Mouse (Mus musculus): Measurements from ENCODE around the gene Fhad1. TPM values are rescaled to one million over a fixed set of nuclear protein-coding genes. Genes with fewer than 3 reads are reported as not detected.

The Fhad1 gene
- polyA plus RNA-seq, 1 experiment: 1.9 TPM

DNA sequence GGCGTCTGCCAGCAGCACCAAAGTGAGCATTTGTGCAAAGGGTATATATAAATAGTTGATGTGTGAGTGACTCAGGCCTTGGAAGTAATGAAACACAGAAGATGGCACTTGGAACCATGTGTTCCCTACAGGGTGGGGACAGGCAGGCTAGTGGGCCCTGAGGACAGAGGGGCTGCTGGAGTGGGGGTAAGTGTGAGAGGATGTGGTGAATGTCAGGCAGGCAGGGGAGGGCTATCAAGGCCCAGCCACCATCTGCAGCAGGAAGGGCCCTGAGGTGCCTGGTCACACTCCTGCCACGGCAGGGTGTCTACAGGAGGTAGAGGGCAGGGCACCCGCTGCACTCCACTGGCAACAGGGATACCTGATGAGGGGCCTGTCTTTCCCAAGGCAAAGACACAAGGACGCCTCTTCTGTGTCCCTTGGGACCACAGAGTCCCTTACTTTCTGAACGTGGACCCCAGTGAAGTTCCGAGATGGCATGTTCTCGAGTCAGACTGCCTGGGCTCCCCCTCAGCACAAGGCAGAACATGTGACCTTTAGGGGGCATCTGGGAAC, 151.1 kb downstream of the Fhad1 start:
- DNase-seq (ENCODE audit: low read depth): no peak

DNA sequence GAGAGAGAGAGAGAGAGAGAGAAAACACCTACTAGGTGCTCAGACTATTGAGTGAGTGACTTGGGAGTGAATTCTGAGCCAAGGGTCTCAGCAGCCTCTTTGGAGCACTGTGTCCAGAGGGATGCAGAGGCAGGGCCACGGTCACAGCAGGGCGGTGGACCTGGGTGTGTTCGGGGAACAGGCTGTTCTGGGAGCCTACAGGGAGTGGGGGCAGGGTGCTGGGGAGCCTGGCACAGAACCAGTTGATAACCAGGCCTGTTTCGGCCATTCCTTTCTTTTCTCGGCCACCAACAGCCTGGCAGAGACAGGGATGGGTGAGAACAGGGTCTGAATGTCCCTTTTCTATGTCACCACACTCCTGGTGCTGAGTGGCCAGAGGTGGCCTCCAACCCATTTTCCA, 152.0 kb downstream of the Fhad1 start:
- DNase-seq (ENCODE audit: low read depth): no peak

DNA sequence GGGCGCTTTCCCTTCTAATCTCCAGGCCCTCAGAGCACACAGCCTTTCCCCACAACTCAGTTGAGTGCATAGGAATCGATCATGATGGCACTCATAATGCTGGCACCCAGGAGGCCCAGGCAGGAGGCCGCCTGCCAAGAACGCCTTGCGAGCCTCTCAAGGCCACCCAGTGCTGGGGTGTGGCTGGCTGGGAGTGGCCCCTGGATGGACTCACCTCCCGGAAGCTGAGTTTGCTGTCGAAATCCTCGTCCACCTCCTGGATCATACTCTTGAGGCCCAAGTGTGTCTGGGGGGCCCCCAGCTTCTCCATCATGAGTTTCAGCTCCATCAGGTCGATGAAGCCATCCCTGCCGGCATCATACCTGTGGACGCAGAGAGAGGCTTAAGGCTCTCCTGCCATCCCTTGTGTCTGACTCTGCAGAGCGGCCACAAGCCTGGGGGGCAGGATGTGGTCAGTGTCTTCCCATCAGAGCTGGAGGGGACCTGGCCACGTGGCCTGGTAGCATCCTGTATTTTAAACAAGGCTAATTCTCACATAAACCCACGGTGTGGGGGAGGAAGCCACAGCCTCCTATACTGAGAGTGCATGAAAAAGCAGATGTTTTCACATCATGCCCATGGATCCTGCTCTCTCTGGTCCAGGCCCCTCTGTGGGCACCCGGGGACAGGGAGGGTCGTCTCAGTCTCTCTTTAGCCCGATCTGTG, 153.1 kb downstream of the Fhad1 start:
- no peak for DNase-seq (ENCODE audit: low read depth)

DNA sequence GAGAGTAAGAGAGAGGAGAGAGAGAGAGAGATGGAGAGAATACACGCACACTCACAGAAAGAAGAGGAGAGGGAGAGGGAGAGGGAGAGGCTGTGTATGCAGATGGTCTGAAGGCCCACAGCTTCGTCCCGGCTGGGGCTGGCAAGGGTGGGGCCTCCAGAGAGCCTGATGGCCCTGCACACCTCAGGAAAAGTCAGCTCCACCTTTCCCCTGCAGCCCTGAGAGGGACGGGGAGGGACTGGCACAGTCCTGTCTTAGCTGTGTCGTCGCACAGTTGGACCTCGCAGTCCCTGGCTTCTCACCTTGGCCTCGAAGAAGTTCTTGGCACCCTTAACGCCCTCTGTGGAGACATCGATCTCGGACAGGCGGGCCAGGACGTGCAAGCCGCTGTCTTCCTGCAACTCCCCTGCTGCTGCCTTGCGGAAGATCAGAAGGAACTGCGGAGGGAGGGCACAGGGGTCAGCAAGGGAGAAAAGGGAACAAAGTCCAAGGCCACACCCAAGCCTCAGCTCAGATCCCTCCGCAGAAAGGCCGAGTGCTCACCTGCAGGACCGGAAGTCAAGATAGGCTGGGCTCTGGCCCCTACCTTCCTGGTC, 154.5 kb downstream of the Fhad1 start:
- DNase-seq (ENCODE audit: low read depth): no peak

DNA sequence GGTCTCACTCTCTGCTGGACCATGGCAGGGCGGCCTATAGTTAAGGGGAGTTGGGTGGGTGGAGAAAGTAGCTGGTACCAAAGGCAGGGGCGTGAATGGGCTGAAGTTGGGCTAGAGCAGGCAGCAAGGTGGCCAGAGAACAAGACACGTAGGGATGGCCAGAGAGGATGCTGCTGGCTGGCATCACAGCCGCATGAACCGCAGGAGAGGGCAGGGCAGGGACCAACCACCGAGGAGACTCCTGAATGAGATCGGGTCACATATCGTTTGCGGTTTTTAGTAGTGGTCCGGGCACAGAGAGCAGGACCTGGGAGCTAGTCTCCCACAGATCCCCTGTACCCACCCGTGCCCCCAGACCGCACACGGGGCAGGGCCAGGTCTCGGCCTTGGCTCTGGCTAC, 155.5 kb downstream of the Fhad1 start:
- no peak for DNase-seq (ENCODE audit: low read depth)

DNA sequence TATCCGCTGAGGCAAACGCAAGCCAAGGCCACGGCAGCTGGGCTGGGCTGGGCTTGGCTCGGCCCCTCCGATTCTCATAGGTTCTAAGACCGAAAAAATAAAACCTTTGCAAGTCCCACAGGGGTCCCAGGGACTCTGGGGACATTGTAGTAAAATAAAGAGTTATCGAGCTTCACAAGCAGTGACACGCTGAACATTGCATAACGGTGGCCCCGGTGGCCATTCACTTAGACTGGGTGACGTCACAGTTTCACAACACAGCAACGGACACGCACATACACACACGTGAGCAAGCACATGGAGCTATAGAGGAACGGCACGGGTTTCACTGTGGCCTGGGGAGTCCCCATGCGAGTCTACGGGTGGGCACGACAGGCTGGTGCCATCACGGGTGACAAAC, 156.4 kb downstream of the Fhad1 start:
- no peak for DNase-seq (ENCODE audit: low read depth)

DNA sequence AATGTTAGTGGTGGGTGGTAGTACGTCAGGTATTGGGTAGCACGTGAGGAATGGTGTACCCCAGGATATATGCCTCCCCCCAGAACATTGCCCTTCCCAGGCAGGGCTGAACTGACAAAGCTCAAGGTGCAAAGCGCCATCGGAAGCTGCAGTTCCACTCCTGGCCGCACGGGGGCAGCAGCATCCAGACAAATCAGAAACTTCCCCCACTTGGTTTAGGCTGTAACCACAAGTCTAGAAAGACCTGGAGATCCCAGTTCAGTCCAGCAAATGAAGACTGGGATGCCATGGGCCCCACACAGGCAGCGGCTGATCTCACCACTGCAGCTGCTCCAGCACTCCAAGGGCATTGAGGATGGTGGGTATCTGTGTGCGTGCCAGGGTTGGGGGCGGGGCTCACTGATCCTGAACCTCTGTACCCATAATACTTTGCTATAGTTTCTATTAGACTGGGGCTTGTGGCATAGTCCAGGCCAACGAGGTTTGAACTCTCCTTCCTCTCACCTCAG, 157.4 kb downstream of the Fhad1 start:
- no peak for DNase-seq (ENCODE audit: low read depth)

DNA sequence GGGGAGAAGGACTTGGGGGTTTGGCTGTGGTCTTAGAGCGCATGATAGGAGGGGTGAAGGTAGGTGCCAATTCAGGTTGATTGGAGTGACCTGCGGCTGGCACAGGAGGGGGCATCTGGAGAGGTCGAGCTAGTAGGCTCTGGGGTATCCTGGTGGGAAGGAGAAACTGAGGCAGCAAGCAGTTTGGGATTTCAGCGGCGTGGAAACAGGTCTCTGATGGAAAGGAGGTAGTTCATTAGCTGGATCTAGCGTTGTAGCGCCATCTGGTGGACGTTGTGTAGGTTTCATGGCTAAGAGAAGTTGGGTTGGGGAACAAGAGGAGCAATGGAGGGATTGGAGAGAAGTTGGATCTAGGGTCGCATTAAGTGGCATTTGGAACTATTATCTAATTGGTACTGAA, 161.4 kb downstream of the Fhad1 start:
- DNase-seq (ENCODE audit: low read depth): no peak

DNA sequence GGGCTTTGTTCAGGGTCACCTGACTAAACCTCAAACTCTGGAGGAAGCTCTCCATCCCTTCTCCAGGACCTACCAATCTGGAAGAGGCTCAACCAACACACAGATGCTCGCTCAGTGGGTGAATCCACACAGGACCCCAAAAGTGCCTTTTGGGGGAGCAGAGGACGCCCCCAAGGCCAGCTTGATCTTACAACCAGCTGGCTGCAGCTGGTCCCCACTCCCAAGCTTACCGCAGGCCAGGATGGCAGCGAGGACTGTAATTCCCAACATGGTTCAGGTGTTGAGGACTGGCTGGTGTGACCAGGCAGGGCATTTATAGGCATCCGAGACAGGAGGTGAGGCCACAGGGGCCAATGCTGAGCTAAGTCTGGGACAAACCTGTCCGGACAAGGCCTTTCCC, 168.9 kb downstream of the Fhad1 start, which contains the start of gene Ctrc:
Gene Ctrc, minus strand, starts transcription at position 361 of the 400 bp plus-strand sequence.
- DNase-seq (ENCODE audit: low read depth): no peak

Other genes with a start within 250 kb of the Fhad1 start
- 15.4 and 15.8 TPM in 2 replicates for gene Dnajc16, start 224.2 kb downstream of the Fhad1 start, polyA plus RNA-seq (2012; rRNA removed)
- gene Casp9, start 221.5 kb downstream of the Fhad1 start, polyA plus RNA-seq (2012; rRNA removed): 29.8 and 31.4 TPM in 2 replicates
- gene Cela2a, start 188.9 kb downstream of the Fhad1 start, polyA plus RNA-seq (2012; rRNA removed): 2.4 and 16.3 TPM in 2 replicates
- 0.27 and 1.6 TPM in 2 replicates for gene Ctrc, start 168.7 kb downstream of the Fhad1 start, polyA plus RNA-seq (2012; rRNA removed)
- gene Efhd2, start 140.2 kb downstream of the Fhad1 start, polyA plus RNA-seq (2012; rRNA removed): 41.2 and 43.0 TPM in 2 replicates
- 79.5 and 98.3 TPM in 2 replicates for gene Tmem51, start 69.2 kb upstream of the Fhad1 start, polyA plus RNA-seq (2012; rRNA removed)
- 28.0 and 38.1 TPM in 2 replicates for gene Kazn, start 224.3 kb upstream of the Fhad1 start, polyA plus RNA-seq (2012; rRNA removed)